Mouse (Mus musculus) megakaryocyte, embryonic 14.5 days (primary cell): Measurements from ENCODE around the gene Glis1.

Experiments used
- FLI1 ChIP-seq: IDR thresholded peaks from 2 replicates; pipeline ENCODE4 v1.6.1; 2012; ENCODE audit warnings: low read length, inconsistent platforms, mixed read lengths
- GATA1 ChIP-seq: IDR thresholded peaks from 3 replicates; pipeline ENCODE4 v1.6.1; 2012; ENCODE audit warnings: mixed read lengths, low read length, inconsistent platforms, borderline replicate concordance

DNA sequence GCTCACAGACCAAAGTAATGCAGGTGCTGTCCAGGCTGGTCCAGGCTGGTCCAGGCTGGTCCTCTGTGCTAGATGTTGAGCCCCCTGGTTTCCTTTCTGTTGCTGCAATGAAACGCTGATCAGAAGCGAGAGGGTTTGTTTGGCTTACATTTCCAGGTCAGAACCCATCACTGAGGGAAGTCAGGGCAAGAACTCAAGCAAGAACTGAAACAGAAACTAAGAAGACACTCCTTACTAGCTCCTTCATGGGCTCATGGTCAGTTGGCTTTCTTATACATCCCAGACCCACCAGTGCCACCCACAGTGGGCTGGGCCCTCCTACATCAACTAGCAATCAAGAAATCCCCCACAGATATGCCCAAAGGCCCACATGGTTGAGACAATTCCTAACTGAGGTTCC lies 234.1 kb downstream of the Glis1 start:
- TF ChIP-seq FLI1 (no peak), GATA1 (no peak)
